Mouse (Mus musculus) C2C12 (cell line): ENCODE data around the gene Serpinb9. TPM values are rescaled to one million over a fixed set of nuclear protein-coding genes. Genes with fewer than 3 reads are reported as not detected.
"Not testable (repeated sequence)": the region's sequence is repeated elsewhere in the genome, so short reads cannot be mapped to it uniquely, and the experiment has no call there.

Source experiments
- H3K27me3 ChIP-seq: one replicate; pipeline ENCODE4 v1.6.1; 2011; ENCODE audit not compliant: control insufficient read depth, insufficient read depth, insufficient read length
- H3K36me3 ChIP-seq: one replicate; pipeline ENCODE4 v1.6.1; 2011; ENCODE audit not compliant: control insufficient read depth, insufficient read depth
- H3K4me3 ChIP-seq: one replicate; pipeline ENCODE4 v1.5.1; 2011; ENCODE audit warnings: mild to moderate bottlenecking, control low read depth; ENCODE audit not compliant: poor library complexity, insufficient read depth, severe bottlenecking
- H3K79me2 ChIP-seq: one replicate; pipeline ENCODE4 v1.6.1; 2011; ENCODE audit not compliant: control insufficient read depth, insufficient read depth
- H3K79me3 ChIP-seq: one replicate; pipeline ENCODE4 v1.6.1; 2011; ENCODE audit warnings: low read depth, control low read depth
- H3ac ChIP-seq: one replicate; pipeline ENCODE3; 2011; ENCODE audit warnings: low read depth; ENCODE audit not compliant: control insufficient read depth, insufficient read length
- CEBPB ChIP-seq: IDR thresholded peaks from one replicate; pipeline ENCODE4 v1.6.1; 2011; ENCODE audit warnings: low read depth, mild to moderate bottlenecking, control low read depth, moderate library complexity
- CTCF ChIP-seq: IDR thresholded peaks from one replicate; pipeline ENCODE4 v1.5.1; 2011; ENCODE audit not compliant: control insufficient read depth, insufficient read depth, insufficient read length
- FOSL1 ChIP-seq: IDR thresholded peaks from one replicate; pipeline ENCODE4 v1.8.0; 2011; ENCODE audit warnings: mild to moderate bottlenecking, low read length; ENCODE audit not compliant: poor library complexity, insufficient read depth, severe bottlenecking
- MAX ChIP-seq: IDR thresholded peaks from one replicate; pipeline ENCODE4 v1.6.1; 2011; ENCODE audit warnings: mild to moderate bottlenecking, control low read depth
- MYOD1 ChIP-seq: IDR thresholded peaks from one replicate; pipeline ENCODE4 v1.6.1; 2011; ENCODE audit warnings: low read depth; ENCODE audit not compliant: control insufficient read depth, insufficient read length
- MYOG ChIP-seq: IDR thresholded peaks from one replicate; pipeline ENCODE4 v1.6.1; 2011; ENCODE audit not compliant: control insufficient read depth, insufficient read length; ENCODE audit errors: extremely low read depth
- USF1 ChIP-seq: IDR thresholded peaks from one replicate; pipeline ENCODE4 v1.6.1; 2011; ENCODE audit warnings: low read depth, mild to moderate bottlenecking, control low read depth, moderate library complexity
- polyA plus RNA-seq: library from polyadenylated mRNA; unstranded; fragments of >200 nt; fragmentation: generic; extraction: Trizol; gene quantifications from one replicate; pipeline ENCODE4 v1.2.1, GENCODE M21; 2012; ENCODE audit warnings: missing spikeins

The Serpinb9 gene
- polyA plus RNA-seq, 1 experiment = 4.0 TPM

DNA sequence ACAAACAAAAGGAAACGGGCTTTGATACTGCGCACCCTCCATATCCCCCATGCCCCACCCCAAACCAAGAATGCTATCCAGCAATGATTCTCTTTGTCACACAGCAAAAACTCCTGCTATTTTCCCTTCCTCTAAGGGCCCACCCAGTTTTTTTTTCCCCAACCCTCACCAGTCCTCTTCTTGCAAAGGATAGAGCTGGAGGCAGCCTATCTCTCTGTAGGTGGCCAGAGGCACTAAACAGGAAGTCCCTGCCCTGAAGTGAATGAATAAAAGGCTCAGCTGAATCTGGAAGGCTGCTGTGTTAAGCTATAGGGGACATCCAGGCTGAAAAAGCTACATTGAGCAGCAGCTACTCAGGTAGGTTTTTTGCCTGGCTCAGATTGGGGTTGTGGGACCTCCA, 24.2 kb downstream of the Serpinb9 start, which contains the start of gene Serpinb9b:
Serpinb9b (plus strand) TSS at position 173 of the 400 bp plus-strand sequence.
- Histone ChIP-seq H3K36me3 (no peaks in the 10 kb centered on the region), H3K79me2 (no peaks in the 10 kb centered on the region), H3K27me3 (no peaks in the 10 kb centered on the region), H3ac (no peak within 1 kb of the TSS), H3K79me3 (no peaks in the 10 kb centered on the region), H3K4me3 (no peak within 1 kb of the TSS)
- TF ChIP-seq MAX (no peak), FOSL1 (no peak), USF1 (no peak), CTCF (no peak), CEBPB (no peak), MYOD1 (no peak), MYOG (no peak)

DNA sequence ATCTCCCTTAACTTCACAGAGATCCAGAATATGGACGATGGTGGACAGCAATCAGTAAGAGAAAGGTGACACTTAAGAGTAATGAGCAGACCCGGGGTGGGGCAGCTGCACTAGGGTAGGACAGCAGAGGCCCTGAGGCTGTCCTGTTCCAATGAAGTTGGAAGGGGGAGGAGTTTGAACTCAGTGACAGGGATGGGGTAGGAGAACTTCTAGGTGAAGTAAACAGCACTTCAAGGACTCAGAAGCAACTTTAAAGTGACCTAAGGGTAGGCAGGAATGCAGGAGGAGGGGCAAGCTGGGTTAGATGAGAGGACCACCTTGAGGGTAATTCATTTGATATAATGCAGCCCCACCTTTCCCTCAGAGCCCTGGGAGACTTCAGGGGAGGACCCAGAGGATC, 25.1 kb downstream of the Serpinb9 start:
- Histone ChIP-seq H3K4me3 (no peak overlapping the region), H3K36me3 (no peaks in the 10 kb centered on the region), H3K79me2 (no peaks in the 10 kb centered on the region), H3K79me3 (no peaks in the 10 kb centered on the region), H3ac (no peak overlapping the region), H3K27me3 (no peaks in the 10 kb centered on the region)
- no peak for TF ChIP-seq MAX
- TF ChIP-seq MYOD1 = no peak
- TF ChIP-seq FOSL1 = no peak
- no peak for TF ChIP-seq CTCF
- no peak for TF ChIP-seq MYOG
- no peak for TF ChIP-seq CEBPB

DNA sequence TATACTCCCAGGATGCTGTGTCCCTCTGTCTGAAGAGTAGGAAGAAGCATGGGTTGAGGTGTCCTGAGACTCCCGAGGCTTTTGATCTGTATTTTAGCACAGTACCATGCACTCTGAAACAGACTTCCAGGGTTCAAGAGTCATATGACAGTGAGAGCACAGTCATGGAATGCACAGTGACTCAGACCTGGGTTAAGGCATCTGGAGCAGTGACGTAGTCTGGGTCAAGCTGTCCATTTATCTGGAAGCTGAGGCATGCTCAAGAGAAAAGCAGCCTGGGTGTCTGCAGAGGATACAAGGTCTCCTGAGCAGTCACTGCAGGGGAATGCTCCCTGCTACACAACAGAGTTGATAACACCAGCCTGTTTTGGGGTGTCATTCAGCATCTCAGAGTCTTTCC, 25.5 kb downstream of the Serpinb9 start:
- Histone ChIP-seq H3K79me2 (no peaks in the 10 kb centered on the region), H3K4me3 (no peak overlapping the region)
- TF ChIP-seq MYOG (no peak), USF1 (peak; percentile 56), CEBPB (no peak)

DNA sequence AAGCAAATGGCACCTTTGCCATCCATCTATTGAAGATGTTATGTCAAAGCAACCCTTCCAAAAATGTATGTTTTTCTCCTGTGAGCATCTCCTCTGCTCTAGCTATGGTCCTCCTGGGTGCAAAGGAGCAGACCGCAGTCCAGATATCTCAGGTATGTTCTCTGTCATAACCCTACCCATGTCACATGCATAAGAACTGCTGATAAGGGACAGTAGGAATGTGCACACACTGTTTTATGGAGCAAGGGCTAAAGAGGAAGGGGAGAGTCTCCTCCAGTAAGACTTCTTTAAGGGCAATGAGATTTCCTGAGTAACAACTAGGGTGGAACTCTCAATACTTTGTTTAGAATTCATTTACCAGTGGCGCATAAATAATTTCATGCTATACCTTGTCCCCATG, 26.4 kb downstream of the Serpinb9 start:
- H3K36me3 ChIP-seq, H3ac ChIP-seq, H3K27me3 ChIP-seq, H3K4me3 ChIP-seq, H3K79me3 ChIP-seq, H3K79me2 ChIP-seq: not testable (repeated sequence)

More for the DNA sequence above, 25.5 kb downstream of the Serpinb9 start:
- no peaks in the 10 kb centered on the region for H3K27me3 ChIP-seq
- H3K79me3 ChIP-seq = no peaks in the 10 kb centered on the region
- H3ac ChIP-seq = no peak overlapping the region
- no peaks in the 10 kb centered on the region for H3K36me3 ChIP-seq

DNA sequence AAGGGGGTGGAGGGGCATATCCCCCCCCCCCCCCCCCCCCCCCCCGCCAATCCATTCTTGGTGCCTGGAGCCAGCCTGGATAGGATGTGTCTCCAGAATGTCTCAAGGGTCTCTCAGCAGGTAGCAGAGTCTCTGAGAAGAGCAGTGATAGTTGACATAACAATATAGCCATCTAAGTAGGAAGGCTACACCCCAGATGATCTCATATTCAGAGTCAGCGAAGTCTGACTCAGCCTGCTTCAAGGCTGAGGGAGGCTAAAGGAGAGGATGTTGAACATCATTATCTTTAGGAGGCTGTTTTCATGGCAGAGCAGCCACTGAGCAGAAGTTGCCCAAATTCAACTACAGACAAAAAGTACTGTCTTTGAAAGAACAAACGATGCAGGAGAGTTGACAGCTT, 27.2 kb downstream of the Serpinb9 start:
- no peaks in the 10 kb centered on the region for H3K79me2 ChIP-seq
- no peaks in the 10 kb centered on the region for H3K27me3 ChIP-seq
- no peaks in the 10 kb centered on the region for H3K36me3 ChIP-seq
- no peak for TF ChIP-seq FOSL1
- no peak for TF ChIP-seq CEBPB
- TF ChIP-seq MAX = no peak
- TF ChIP-seq USF1 = no peak
- no peak for TF ChIP-seq MYOG
- no peak for TF ChIP-seq MYOD1
- no peak overlapping the region for H3K4me3 ChIP-seq
- H3K79me3 ChIP-seq = no peaks in the 10 kb centered on the region
- no peak overlapping the region for H3ac ChIP-seq

DNA sequence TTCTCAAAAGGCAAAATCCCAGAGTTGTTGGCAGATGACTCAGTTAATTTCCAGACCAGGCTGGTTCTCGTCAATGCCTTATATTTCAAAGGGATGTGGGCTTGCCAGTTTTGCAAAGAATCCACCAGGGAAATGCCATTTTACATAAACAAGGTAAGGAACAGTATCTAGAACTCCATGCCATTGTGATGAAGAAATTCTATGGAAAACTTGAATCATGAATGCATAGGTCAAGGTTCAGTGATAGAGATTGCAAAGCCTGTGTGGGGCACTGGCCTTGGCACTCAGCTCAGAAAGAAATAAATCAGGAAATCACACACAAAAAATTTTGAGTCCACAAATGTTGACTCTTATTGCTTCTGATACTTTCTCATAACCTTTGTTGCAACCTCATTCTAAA, 32.5 kb downstream of the Serpinb9 start:
- H3K79me2 ChIP-seq = no peaks in the 10 kb centered on the region
- H3ac ChIP-seq = no peak overlapping the region
- no peak overlapping the region for H3K4me3 ChIP-seq
- no peaks in the 10 kb centered on the region for H3K79me3 ChIP-seq
- no peaks in the 10 kb centered on the region for H3K36me3 ChIP-seq
- TF ChIP-seq MYOG = no peak
- TF ChIP-seq USF1 = no peak
- TF ChIP-seq CEBPB = no peak
- no peaks in the 10 kb centered on the region for H3K27me3 ChIP-seq

DNA sequence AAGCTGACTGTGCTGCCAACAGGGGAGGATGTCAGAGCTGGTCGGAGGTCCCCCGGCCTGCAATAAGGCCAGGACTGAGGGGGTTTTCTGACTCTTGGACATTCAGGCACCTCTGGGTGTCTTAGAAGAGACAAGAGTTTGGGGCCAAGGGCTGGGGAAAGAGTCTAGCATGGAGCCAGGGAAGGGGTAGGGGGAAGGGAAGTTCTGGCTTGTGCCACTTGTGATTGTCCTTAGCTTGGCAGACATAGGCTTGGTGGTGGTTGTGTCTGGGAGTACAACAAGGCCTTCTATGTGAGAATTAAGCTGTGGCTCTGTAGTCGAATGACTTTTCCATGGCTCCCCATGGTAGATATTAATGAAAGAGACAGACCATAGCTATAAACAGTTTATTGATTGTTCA, 40.5 kb downstream of the Serpinb9 start:
- Histone ChIP-seq H3ac (no peak overlapping the region), H3K79me2 (no peaks in the 10 kb centered on the region), H3K79me3 (no peaks in the 10 kb centered on the region), H3K27me3 (no peaks in the 10 kb centered on the region), H3K36me3 (no peaks in the 10 kb centered on the region), H3K4me3 (no peak overlapping the region)
- TF ChIP-seq CTCF (no peak), CEBPB (no peak), MAX (no peak), MYOD1 (no peak), MYOG (no peak), USF1 (no peak), FOSL1 (no peak)
